Mouse (Mus musculus): ENCODE measurements around the gene Cers6.

Gene Cers6

DNA sequence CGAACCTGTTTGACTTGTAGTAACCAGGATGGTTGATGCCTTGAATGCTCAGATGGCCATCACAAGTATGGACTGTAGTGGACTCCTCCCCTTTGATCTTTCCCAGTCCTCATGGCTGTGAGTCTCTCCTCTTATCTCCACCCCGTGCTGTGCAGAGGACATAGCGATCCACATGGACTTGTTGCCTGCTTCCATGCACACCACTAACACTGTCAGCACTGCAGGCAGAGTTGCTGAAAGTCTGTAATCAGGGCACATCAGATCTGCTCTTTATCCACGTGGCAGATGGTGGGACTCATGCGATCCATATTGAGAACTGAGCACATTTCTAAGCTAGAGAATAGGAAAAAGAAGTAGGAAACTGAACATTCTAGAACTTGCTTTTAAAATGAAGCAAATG, 154.6 kb downstream of the Cers6 start:
- no peak for DNase-seq (ENCODE audit: low spot score)

DNA sequence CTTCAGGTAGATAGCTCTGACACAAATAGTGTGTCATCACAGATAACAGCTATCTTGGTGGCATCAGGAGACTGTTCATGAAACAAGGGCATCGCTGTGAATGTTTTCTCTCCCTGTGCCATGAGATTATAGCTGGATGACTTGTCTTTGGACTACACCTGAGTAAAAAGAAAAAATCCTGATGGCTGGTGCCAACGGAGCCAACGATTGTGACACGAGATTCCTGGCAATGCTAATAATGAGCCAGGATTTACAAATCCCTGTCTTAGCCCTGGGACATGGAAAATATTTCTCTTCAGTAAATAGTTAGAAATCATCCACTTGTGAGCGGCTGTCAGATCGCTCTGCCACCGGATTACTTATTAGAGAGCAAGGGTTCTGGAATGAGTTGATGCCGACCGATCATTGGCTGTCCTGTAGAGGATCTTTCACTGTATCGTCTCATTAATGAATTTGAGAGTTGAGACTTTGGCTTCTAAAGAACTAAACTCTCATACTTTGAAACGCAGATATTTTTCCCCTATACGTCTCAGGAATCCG, 157.9 kb downstream of the Cers6 start:
- DNase-seq (ENCODE audit: low spot score) = no peak

DNA sequence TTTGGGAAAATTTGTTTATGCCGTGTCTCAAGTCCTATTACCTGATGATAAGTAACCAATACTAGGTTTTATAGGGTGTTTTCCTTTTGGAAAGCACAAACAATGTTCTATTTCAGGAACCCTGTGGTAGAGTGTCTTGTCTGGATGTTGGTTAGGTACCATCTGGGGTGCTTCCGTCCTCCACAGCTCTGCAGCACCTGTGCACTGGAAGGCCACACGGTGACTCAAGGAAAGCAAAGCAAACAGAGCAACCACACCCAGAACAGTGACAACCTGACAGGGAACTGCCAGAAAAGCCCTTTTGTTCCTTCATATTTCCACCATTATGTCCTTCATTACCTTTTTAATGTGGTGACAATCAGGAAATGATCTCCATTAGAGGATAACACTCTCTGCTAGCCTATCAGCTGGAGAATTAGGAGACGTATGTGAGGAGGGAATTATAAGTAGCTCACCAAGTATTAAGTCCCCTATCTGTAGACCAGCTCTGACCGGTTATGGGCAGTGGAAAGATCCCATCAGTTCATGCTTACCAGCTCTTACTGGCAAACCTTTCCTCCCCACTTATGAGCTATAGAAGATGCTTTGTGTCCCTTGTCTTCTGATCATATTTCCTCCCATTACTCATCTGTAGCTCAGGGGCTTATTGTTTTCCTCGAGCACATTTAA, 158.7 kb downstream of the Cers6 start:
- DNase-seq (ENCODE audit: low spot score) = no peak

DNA sequence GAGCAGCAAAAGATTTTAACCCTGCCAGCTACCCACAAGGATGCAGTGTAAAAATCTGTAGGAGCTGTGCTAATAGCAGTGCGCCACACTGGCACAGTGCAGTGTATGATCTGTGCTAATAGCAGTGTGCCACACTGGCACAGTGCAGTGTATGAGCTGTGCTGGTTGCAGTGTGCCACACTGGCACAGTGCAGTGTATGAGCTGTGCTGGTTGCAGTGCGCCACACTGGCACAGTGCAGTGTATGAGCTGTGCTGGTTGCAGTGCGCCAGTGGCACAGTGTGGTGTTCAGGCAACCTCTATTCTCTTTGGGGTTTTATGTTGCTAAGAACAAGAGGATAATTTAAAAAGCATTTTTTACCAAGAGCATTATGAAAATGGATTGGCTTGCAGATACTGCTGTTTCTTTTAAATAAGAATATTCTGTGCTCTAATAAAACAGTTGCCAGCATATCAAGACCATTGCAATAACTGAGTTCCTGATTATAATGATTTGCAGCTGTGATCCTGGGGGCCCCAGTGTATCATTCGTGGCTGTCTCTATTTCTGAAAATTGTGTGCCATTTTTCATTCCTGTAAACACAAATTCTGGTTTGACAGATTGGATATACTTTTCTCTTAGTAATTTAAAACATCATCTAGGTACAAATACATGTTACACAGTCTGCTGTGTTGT, 159.5 kb downstream of the Cers6 start:
- DNase-seq (ENCODE audit: low spot score) = no peak

DNA sequence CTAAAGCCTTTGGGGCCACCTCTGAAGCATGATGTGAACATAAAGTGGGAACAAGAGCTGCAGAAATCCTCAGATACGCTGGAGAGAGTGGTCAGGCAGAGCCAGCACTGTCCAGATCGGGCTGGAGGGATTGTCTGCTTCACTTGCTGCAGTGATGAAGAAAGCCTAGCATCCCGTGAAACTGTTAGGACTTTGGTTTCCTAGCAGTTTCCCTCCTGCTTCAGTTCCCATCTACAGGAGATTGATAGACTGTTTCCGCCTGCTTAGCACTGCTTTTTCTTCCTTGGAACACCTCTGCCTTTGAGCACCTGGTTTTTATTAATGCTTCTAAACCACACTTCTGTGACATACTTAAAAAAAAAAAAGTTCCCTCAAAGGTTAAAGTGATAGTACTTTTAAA, 160.3 kb downstream of the Cers6 start:
- DNase-seq (ENCODE audit: low spot score) = no peak

DNA sequence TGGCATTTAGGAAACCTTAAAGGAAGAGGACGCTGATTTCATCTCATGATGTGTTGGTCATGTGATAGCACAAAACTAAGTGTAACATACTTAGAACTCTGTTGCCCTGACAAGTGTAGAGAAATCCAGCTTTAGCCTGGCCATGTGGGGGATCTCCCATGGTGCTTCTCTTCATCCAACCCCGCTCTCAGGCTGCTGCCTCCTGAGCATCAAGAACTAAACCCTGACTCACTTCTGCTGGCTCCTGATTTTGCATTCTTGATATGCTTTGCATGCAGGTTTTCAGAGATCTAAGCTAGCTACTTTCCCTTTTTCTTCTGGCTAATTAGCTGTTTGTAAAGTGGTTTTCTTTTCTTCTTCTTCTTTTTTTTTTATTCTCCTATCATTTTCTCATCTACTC, 163.6 kb downstream of the Cers6 start:
- no peak for DNase-seq (ENCODE audit: low spot score)

DNA sequence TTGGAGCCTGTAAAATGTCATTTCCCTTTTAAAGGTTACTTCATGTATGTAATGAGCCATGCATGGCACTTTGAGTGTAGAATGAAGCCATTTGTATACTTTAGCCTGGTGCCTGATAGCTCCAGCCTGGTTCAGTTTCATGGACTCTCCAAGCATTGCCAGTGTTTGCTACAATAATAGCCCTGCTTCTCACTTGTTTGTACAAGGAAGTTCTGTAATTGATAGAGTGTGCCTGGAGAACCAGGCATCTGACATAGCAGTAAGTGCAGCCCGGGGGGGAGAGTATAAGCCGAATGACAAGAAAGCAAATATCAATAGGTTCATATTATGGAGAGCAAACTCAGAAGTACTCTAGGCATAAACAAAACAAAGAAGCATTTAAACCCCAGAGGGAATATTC, 171.3 kb downstream of the Cers6 start:
- DNase-seq (ENCODE audit: low spot score) = no peak

DNA sequence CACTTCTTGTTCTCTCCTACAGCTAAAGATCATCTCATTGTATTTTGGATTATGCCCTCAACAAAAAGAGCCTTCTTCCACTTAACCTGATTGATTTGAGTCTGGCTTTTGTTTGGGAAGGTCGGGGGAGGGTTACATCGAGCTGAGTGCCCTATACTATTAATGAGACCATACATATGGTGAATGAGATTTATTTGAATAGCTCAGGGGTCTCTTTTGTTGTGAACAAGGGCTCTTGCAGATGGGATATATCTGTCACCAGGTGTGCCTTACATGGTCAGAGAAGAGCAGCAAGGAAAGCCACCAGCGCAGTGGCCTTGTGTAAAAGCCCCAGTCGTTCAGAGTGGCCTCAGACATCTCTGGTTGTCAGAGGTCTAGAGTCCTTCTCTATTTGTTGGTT, 174.2 kb downstream of the Cers6 start:
- no peak for DNase-seq (ENCODE audit: low spot score)

DNA sequence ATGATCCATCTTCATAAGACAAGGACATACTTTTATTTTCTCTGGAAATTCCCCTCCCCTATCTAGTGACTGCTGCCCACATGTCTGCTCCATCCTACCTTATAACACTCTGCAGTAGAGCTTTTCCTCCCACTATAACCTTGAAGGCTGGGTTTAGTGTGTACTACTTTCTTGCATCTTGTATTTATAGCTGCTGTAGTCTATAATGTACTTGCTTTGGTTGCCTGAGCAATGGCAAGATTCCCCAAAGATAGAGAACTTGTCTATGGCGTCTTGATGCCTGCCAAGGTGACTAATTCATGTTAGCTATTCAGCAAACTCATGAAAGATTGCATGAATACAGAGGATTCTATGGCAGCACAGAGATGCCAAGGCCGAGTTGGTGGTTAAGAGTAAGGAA, 176.1 kb downstream of the Cers6 start:
- no peak for DNase-seq (ENCODE audit: low spot score)

DNA sequence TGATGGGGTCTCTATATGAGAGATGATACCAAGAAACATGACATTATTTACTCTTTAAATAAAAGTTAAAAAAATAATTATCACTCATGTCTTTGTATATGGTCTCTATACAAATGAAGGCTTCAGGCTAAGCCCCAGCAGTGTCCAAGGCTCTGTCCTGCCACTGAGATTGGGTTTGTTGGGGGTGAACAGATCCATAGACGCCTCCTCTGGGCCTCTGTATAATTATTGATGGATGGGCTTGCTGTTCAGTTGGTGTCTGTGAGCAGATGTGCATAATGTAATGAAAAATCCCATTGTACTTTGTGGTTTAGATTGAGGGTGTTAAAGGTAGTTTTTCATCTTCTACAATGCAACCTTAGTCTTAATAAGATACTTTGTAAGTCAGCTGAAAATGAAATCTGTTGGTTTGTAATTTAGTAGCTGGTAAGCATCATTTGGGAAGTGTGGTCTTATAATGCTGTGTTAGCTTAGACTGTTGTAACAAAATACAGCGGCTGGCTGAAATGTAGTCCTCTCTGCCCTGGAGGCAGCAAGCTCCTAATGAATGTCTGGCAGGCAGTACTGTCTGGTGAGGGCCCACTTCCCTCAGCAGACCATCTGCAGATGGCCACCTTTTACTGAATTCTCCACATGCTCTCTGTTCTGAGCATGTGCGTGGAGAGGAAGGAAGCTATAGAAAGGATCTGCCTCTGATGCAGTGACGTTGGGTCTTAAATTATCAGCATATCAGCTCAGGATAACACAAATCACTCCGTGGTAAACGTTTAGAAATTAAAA, 181.3 kb downstream of the Cers6 start:
- no peak for DNase-seq (ENCODE audit: low spot score)

DNA sequence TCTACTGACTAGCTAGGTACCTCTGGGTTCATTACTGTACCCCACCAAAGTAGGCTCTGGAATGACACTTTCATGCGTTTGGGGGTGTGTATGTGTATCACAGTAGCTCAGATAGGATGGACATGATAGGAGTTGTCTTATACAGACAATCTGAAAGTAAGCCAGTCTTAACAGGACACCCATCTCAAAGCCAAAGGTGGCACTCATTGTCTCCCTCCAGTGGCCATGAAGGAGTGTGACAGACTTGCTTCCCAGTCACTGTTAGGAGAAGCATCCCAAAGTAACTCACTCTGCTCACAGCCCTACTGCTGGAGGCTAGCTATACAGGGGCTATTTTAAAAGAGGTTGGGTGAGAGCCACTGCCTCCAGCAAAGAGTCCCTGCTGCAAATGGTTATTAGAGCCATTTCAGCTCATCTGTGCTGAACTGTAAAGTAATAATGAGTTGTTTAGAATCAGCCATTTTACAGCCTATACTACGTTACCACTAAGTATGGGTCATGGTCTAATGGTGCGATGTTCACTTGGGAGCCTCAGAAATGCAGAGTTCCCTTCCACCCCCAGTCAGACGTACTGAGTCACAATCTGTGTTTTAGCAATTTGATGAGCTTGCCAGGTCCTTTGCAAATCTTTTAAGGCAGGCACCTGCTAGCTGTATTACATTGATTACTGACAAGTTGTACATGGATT, 182.3 kb downstream of the Cers6 start:
- DNase-seq (ENCODE audit: low spot score) = peak; percentile 43

DNA sequence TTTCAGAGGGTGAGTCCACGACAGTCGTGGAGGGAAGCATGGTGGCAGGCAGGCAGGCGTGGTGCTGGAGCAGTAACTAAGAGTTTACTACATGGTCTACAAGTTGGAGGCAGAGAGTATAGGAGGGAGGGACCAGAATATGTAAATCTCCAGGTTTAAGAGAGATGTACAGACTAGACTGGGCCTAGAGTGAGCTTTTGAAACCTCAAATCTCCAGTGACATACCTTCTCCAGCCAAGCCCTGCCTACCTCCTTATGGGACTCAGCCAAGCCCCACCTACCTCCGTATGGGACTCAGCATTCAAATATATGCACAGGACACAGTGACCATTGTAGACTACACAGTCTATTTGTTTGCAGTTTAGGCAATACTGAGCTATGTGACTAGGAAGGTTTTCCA, 184.7 kb downstream of the Cers6 start:
- DNase-seq (ENCODE audit: low spot score) = no peak

DNA sequence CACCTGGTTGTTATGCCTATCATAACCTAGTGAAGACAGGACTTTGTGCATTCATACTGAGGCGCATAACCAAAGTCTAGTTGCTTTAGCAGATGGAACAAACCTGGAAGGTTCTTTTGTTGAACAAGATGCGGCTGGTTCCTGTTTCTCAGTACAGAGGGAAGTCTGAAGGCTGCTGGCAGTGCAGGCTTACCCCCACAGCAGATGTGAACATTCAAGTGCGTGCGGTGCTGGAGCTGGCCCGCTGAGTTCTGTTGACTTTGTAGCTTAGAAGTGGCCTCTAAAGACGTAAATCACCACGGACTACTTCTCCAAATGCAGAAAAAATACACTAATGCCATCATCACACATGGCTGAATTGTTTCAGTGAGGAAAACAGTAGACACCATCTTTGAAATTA, 186.1 kb downstream of the Cers6 start:
- no peak for DNase-seq (ENCODE audit: low spot score)

DNA sequence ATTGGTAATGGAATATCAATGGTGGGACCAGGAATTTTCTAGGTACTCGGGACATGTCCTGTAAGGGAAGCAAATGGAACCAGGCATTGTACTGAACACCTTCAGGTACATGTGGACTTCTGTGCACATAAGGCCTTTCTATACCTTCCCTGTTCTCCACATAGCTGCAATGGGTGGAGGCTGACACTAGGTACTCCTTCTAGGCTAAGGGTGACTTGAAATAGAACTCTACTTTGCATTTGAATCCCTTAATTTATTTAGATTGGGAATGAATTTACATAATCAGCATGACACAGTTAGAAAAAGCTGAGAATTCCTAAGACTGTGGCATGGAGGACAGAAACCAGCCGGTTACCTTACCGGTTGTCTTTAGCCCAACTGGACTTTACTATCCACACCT, 186.6 kb downstream of the Cers6 start:
- DNase-seq (ENCODE audit: low spot score) = no peak

DNA sequence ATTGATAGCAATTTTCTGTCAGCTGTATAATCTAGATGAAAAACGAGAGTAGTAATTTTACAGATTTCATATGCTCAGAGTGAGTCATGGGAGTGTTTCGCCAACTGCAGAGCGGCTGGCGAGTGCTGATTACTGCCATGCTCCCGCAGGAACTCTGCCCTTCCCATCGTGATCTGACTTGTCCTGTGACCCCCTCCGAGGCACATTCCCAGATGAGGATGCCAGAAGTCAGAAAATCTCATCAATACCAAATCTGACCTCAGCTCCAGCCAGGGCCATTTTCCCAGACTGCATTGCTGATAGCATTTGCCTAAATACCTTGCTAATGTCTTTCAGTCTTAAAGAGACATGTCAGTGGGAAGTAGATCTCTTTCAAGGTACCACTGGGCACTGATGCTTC, 187.9 kb downstream of the Cers6 start:
- no peak for DNase-seq (ENCODE audit: low spot score)

DNA sequence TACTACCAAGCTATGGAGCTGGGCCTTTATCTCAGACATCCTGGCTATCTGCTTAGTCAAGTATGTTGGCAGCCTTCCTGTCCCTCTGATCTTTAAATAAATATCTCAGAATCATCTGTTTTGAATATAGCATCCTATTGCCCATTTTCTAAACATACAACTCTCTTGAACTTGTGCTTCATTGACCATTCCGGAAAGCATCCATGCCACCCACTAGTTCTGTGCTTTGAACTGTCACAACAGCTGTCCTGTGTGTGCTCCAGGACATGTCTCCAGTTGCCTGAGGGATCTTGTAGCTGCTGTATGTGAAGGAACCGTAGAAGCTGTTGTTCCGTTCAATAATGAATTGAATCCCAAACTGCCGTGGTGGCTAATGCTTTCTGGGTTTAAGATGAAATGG, 188.9 kb downstream of the Cers6 start:
- DNase-seq (ENCODE audit: low spot score) = no peak

DNA sequence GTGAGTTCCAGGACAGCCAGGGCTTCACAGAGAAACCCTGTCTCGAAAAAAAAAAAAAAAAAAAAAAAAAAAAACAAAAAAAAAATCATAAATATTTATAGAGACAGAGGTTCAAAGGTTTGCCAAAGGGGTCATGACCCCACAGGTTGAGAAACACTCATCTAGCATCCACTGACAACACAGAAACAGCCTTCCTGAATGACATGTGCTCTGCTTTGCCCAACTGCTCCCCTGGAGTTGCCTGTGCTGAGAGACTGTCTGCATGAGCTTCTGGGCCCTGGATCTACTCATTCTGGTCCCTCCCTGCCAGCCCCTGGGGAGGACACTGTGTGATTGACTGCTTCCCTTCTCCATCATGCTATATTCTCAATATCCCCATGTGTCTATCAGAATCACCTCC, 190.4 kb downstream of the Cers6 start:
- DNase-seq (ENCODE audit: low spot score) = no peak

DNA sequence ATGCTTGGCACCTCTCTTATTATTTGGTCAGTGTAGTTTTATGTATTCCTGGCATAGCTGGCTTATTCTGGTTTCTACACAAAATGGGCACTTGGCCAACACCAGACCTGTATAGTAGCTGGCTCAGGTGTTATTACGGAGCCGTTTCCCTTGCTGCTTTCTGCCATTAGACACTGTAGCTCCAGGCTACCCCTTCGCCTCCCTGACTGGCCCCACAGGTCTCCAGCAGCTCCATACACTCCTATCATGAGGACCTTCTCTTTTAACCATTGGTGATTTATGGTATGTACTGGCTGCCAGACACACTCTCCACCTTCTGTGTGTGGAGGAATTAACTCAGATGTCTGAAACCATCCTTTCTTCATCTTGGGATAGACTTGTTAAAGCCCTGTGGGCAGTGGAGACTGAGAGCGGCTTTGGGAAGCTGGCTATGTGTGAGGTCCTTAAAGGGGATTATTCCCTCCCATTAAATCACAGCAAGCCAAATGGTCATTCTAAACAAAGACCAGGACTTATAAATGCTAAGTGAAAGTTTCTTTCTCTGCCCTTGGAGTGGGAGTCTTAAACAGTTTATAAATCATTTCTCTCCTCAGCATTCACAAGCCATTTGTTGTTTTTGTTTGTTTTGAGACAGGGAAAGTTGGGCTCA, 192.1 kb downstream of the Cers6 start:
- DNase-seq (ENCODE audit: low spot score) = no peak

DNA sequence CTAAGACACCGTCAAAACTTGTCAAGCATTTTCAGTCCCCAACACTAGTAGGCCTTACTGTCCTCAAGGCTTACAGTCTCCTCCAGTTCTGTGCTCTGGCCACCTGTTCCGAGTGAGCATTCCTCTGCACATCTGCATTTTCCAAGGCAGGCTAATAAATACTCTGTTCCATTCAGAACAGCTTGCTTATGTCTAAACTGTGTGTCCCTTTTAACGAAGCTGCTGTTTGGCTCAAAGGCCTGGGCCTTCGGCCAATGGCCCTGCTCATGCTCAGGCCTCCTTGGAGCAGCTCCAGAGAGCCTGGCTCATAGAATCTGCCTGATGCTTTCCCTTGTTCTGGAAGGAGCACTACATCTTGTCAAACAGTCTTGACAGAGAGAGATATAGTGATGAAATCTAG, 193.0 kb downstream of the Cers6 start:
- DNase-seq (ENCODE audit: low spot score) = peak; percentile 78

DNA sequence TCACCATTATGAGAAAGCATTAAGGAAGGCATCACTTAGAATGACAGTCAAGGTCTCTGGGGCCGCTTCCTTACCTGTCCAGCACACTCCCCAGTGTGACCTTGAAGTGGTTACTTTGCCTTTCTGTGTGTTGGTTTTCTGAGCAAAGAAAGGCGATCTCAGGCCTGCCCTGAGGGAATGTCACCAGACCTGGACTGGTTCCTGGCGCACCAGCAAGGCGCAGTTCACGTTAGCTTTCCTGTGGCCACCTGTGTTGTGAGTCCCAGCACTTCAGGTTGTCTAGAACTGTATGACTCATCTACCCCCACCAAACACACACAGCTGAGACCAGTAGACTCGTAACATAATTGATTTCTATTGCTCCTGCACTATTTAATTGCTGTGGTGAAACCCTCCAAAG, 193.9 kb downstream of the Cers6 start:
- DNase-seq (ENCODE audit: low spot score) = no peak

DNA sequence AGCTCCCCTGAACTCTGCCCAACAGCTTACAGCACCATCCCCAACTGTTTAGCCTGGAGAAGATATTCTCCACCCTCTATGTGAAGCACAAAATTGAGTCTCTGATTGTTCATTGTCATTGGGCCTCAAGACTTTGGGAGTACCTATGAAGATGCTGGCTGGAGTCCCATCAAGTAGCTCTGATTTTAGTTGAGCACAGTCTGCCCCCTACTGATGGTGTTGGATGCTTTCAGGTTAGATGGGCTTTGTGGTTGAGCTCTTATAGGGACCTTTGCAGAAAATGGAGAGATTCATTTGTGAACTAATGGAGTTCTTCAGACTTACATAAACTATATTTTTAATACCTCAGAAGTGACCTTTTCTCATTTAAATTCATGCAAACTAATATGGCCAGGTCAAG, 200.1 kb downstream of the Cers6 start:
- peak; percentile 22 for DNase-seq (ENCODE audit: low spot score)
